Mouse (Mus musculus): ENCODE results near the gene Nck2. TPM values are rescaled to one million over a fixed set of nuclear protein-coding genes. Genes with fewer than 3 reads are reported as not detected.

The Nck2 gene
- 34.1 and 36.3 TPM in 2 replicates for polyA plus RNA-seq (2015; fragmentation: Nextera tagmentation; extraction: Ambion mirVana)

GRCm38 (mm10) chr1:43444531-43444930 is at the start of gene Nck2:
Nck2 (plus strand) TSS chr1:43444579.
- H3K9ac ChIP-seq (ENCODE audit: low read length): peak within 1 kb of the TSS; percentile 97
- H3K27me3 ChIP-seq (ENCODE audit: control insufficient read depth, insufficient read depth, low read length): no peaks in the 10 kb centered on the region
- WGBS: 17% methylated on average over 9 of the region's 9 CpGs
- no peaks in the 10 kb centered on the region for H3K36me3 ChIP-seq (ENCODE audit: control insufficient read depth, insufficient read depth, low read length)
- peak within 1 kb of the TSS; percentile 93 for H3K4me3 ChIP-seq (replicated peaks; ENCODE audit: low read length)
- peak within 1 kb of the TSS; percentile 92 for H3K27ac ChIP-seq (ENCODE audit: low read length)
- peaks cover 18% of the 10 kb centered on the region for H3K4me1 ChIP-seq (ENCODE audit: control insufficient read depth, insufficient read depth, low read length)
- H3K4me2 ChIP-seq (ENCODE audit: low read depth, low read length): peak within 1 kb of the TSS; percentile 70
- no peak for ATAC-seq (ENCODE audit: insufficient read depth, low FRiP score)
- no peaks in the 10 kb centered on the region for H3K9me3 ChIP-seq (replicated peaks; ENCODE audit: control insufficient read depth, low read length)

GRCm38 (mm10) chr1:43395040-43395439 is 49.3 kb upstream of the Nck2 start:
- no peak overlapping the region for H3K4me3 ChIP-seq (replicated peaks; ENCODE audit: low read length)
- WGBS: 79% methylated on average over 2 of the region's 2 CpGs
- H3K36me3 ChIP-seq (ENCODE audit: control insufficient read depth, insufficient read depth, low read length): no peaks in the 10 kb centered on the region
- no peak overlapping the region for H3K4me2 ChIP-seq (ENCODE audit: low read depth, low read length)
- no peak overlapping the region for H3K27ac ChIP-seq (ENCODE audit: low read length)
- H3K4me1 ChIP-seq (ENCODE audit: control insufficient read depth, insufficient read depth, low read length): no peaks in the 10 kb centered on the region
- no peak overlapping the region for H3K9ac ChIP-seq (ENCODE audit: low read length)
- no peaks in the 10 kb centered on the region for H3K9me3 ChIP-seq (replicated peaks; ENCODE audit: control insufficient read depth, low read length)
- ATAC-seq (ENCODE audit: insufficient read depth, low FRiP score): no peak
- H3K27me3 ChIP-seq (ENCODE audit: control insufficient read depth, insufficient read depth, low read length): no peaks in the 10 kb centered on the region

GRCm38 (mm10) chr1:43395799-43396198 is 48.6 kb upstream of the Nck2 start:
- H3K4me3 ChIP-seq (replicated peaks; ENCODE audit: low read length): no peak overlapping the region
- no peak overlapping the region for H3K4me2 ChIP-seq (ENCODE audit: low read depth, low read length)

GRCm38 (mm10) chr1:43396522-43396921 is 47.9 kb upstream of the Nck2 start:
- no peaks in the 10 kb centered on the region for H3K9me3 ChIP-seq (replicated peaks; ENCODE audit: control insufficient read depth, low read length)

More at GRCm38 (mm10) chr1:43395799-43396198, 48.6 kb upstream of the Nck2 start:
- no peak for ATAC-seq (ENCODE audit: insufficient read depth, low FRiP score)
- Histone ChIP-seq H3K36me3 (ENCODE audit: control insufficient read depth, insufficient read depth, low read length) (no peaks in the 10 kb centered on the region), H3K9ac (ENCODE audit: low read length) (no peak overlapping the region), H3K27me3 (ENCODE audit: control insufficient read depth, insufficient read depth, low read length) (no peaks in the 10 kb centered on the region), H3K4me1 (ENCODE audit: control insufficient read depth, insufficient read depth, low read length) (no peaks in the 10 kb centered on the region), H3K27ac (ENCODE audit: low read length) (no peak overlapping the region), H3K9me3 (replicated peaks; ENCODE audit: control insufficient read depth, low read length) (no peaks in the 10 kb centered on the region)
- WGBS: 79% methylated on average over 1 of the region's 1 CpGs

GRCm38 (mm10) chr1:43397096-43397495 is 47.3 kb upstream of the Nck2 start:
- H3K36me3 ChIP-seq (ENCODE audit: control insufficient read depth, insufficient read depth, low read length): no peaks in the 10 kb centered on the region
- no peaks in the 10 kb centered on the region for H3K4me1 ChIP-seq (ENCODE audit: control insufficient read depth, insufficient read depth, low read length)
- 90% methylated on average over 2 of the region's 2 CpGs for WGBS
- no peak overlapping the region for H3K27ac ChIP-seq (ENCODE audit: low read length)
- H3K9me3 ChIP-seq (replicated peaks; ENCODE audit: control insufficient read depth, low read length): no peaks in the 10 kb centered on the region
- ATAC-seq (ENCODE audit: insufficient read depth, low FRiP score): no peak
- no peak overlapping the region for H3K4me2 ChIP-seq (ENCODE audit: low read depth, low read length)
- no peak overlapping the region for H3K4me3 ChIP-seq (replicated peaks; ENCODE audit: low read length)
- H3K27me3 ChIP-seq (ENCODE audit: control insufficient read depth, insufficient read depth, low read length): no peaks in the 10 kb centered on the region
- H3K9ac ChIP-seq (ENCODE audit: low read length): no peak overlapping the region

More at GRCm38 (mm10) chr1:43396522-43396921, 47.9 kb upstream of the Nck2 start:
- no peak for ATAC-seq (ENCODE audit: insufficient read depth, low FRiP score)
- 51% methylated on average over 5 of the region's 5 CpGs for WGBS
- H3K36me3 ChIP-seq (ENCODE audit: control insufficient read depth, insufficient read depth, low read length): no peaks in the 10 kb centered on the region
- no peak overlapping the region for H3K4me3 ChIP-seq (replicated peaks; ENCODE audit: low read length)
- H3K9ac ChIP-seq (ENCODE audit: low read length): no peak overlapping the region
- no peaks in the 10 kb centered on the region for H3K4me1 ChIP-seq (ENCODE audit: control insufficient read depth, insufficient read depth, low read length)
- no peaks in the 10 kb centered on the region for H3K27me3 ChIP-seq (ENCODE audit: control insufficient read depth, insufficient read depth, low read length)
- no peak overlapping the region for H3K27ac ChIP-seq (ENCODE audit: low read length)
- no peak overlapping the region for H3K4me2 ChIP-seq (ENCODE audit: low read depth, low read length)

GRCm38 (mm10) chr1:43398738-43399601 is 45.4 kb upstream of the Nck2 start:
- WGBS: 73% methylated on average over 10 of the region's 10 CpGs
- Histone ChIP-seq H3K4me2 (ENCODE audit: low read depth, low read length) (no peak overlapping the region), H3K9ac (ENCODE audit: low read length) (no peak overlapping the region), H3K27me3 (ENCODE audit: control insufficient read depth, insufficient read depth, low read length) (no peaks in the 10 kb centered on the region), H3K9me3 (replicated peaks; ENCODE audit: control insufficient read depth, low read length) (no peaks in the 10 kb centered on the region), H3K4me1 (ENCODE audit: control insufficient read depth, insufficient read depth, low read length) (no peaks in the 10 kb centered on the region), H3K36me3 (ENCODE audit: control insufficient read depth, insufficient read depth, low read length) (no peaks in the 10 kb centered on the region), H3K4me3 (replicated peaks; ENCODE audit: low read length) (no peak overlapping the region), H3K27ac (ENCODE audit: low read length) (no peak overlapping the region)
- ATAC-seq (ENCODE audit: insufficient read depth, low FRiP score): no peak

- H3K27me3 ChIP-seq (ENCODE audit: control insufficient read depth, insufficient read depth, low read length): no peaks in the 10 kb centered on the region
- no peak for ATAC-seq (ENCODE audit: insufficient read depth, low FRiP score)
- H3K4me1 ChIP-seq (ENCODE audit: control insufficient read depth, insufficient read depth, low read length): no peaks in the 10 kb centered on the region
- H3K27ac ChIP-seq (ENCODE audit: low read length): no peak overlapping the region
- H3K4me3 ChIP-seq (replicated peaks; ENCODE audit: low read length): no peak overlapping the region
- no peak overlapping the region for H3K9ac ChIP-seq (ENCODE audit: low read length)
- H3K4me2 ChIP-seq (ENCODE audit: low read depth, low read length): no peak overlapping the region
- no peaks in the 10 kb centered on the region for H3K36me3 ChIP-seq (ENCODE audit: control insufficient read depth, insufficient read depth, low read length)
- WGBS: 49% methylated on average over 8 of the region's 8 CpGs
- no peaks in the 10 kb centered on the region for H3K9me3 ChIP-seq (replicated peaks; ENCODE audit: control insufficient read depth, low read length)
Measured at GRCm38 (mm10) chr1:43399602-43400216, 44.7 kb upstream of the Nck2 start.

- 63% methylated on average over 3 of the region's 3 CpGs for WGBS
- Histone ChIP-seq H3K9ac (ENCODE audit: low read length) (no peak overlapping the region), H3K9me3 (replicated peaks; ENCODE audit: control insufficient read depth, low read length) (no peaks in the 10 kb centered on the region), H3K4me1 (ENCODE audit: control insufficient read depth, insufficient read depth, low read length) (no peaks in the 10 kb centered on the region), H3K27me3 (ENCODE audit: control insufficient read depth, insufficient read depth, low read length) (no peaks in the 10 kb centered on the region), H3K4me3 (replicated peaks; ENCODE audit: low read length) (no peak overlapping the region), H3K4me2 (ENCODE audit: low read depth, low read length) (no peak overlapping the region), H3K36me3 (ENCODE audit: control insufficient read depth, insufficient read depth, low read length) (no peaks in the 10 kb centered on the region), H3K27ac (ENCODE audit: low read length) (no peak overlapping the region)
- no peak for ATAC-seq (ENCODE audit: insufficient read depth, low FRiP score)
Measured at GRCm38 (mm10) chr1:43400655-43401054, 43.7 kb upstream of the Nck2 start.

- Histone ChIP-seq H3K4me3 (replicated peaks; ENCODE audit: low read length) (no peak overlapping the region), H3K27ac (ENCODE audit: low read length) (no peak overlapping the region), H3K9ac (ENCODE audit: low read length) (no peak overlapping the region), H3K4me2 (ENCODE audit: low read depth, low read length) (no peak overlapping the region), H3K4me1 (ENCODE audit: control insufficient read depth, insufficient read depth, low read length) (no peaks in the 10 kb centered on the region), H3K27me3 (ENCODE audit: control insufficient read depth, insufficient read depth, low read length) (no peaks in the 10 kb centered on the region), H3K9me3 (replicated peaks; ENCODE audit: control insufficient read depth, low read length) (no peaks in the 10 kb centered on the region), H3K36me3 (ENCODE audit: control insufficient read depth, insufficient read depth, low read length) (no peaks in the 10 kb centered on the region)
- ATAC-seq (ENCODE audit: insufficient read depth, low FRiP score): no peak
Measured at GRCm38 (mm10) chr1:43403341-43403740, 41.0 kb upstream of the Nck2 start.
